Mouse (Mus musculus) embryonic facial prominence, embryonic 12.5 days (tissue): ENCODE results near the gene Zbtb20. TPM values are rescaled to one million over a fixed set of nuclear protein-coding genes. Genes with fewer than 3 reads are reported as not detected.
"Not testable (repeated sequence)": the region's sequence is repeated elsewhere in the genome, so short reads cannot be mapped to it uniquely, and the experiment has no call there.

Source experiments
- ATAC-seq: fragments of 200-750 bp; cut with Nextera tagmentation; 2 replicates; pipeline ENCODE4 v1.8.0; 2017; ENCODE audit not compliant: insufficient number of reproducible peaks, insufficient read depth, low FRiP score, low TSS enrichment
- H3K27ac ChIP-seq: fragments of 300-500 bp; sonication (generic); 2 replicates; pipeline ENCODE4 v1.5.1; 2016; ENCODE audit warnings: mild to moderate bottlenecking
- H3K27me3 ChIP-seq: fragments of 300-500 bp; sonication (generic); 2 replicates; pipeline ENCODE4 v1.6.1; 2016; ENCODE audit warnings: mild to moderate bottlenecking, moderate library complexity
- H3K36me3 ChIP-seq: fragments of 300-500 bp; sonication (generic); 2 replicates; pipeline ENCODE4 v1.6.1; 2016; ENCODE audit warnings: mild to moderate bottlenecking
- H3K4me1 ChIP-seq: fragments of 300-500 bp; sonication (generic); 2 replicates; pipeline ENCODE4 v1.6.1; 2016
- H3K4me2 ChIP-seq: fragments of 300-500 bp; sonication (generic); replicated peaks from 2 replicates; pipeline ENCODE4 v1.6.1; 2016; ENCODE audit warnings: mild to moderate bottlenecking, moderate library complexity
- H3K4me3 ChIP-seq: fragments of 300-500 bp; sonication (generic); 2 replicates; pipeline ENCODE4 v1.5.1; 2016; ENCODE audit warnings: mild to moderate bottlenecking
- H3K9ac ChIP-seq: fragments of 300-500 bp; sonication (generic); 2 replicates; pipeline ENCODE4 v1.6.1; 2016; ENCODE audit warnings: mild to moderate bottlenecking, moderate library complexity
- H3K9me3 ChIP-seq: fragments of 300-500 bp; sonication (generic); 2 replicates; pipeline ENCODE4 v1.6.1; 2016; ENCODE audit warnings: mild to moderate bottlenecking, moderate library complexity
- WGBS: fragments of 180-500 bp; shearing (Covaris S2); methylation state at CpG from one replicate; pipeline ENCODE4 v1.1.7; 2016; 5-methylcytosine and 5-hydroxymethylcytosine counted together
- polyA plus RNA-seq: library from polyadenylated mRNA; unstranded; fragments of >200 nt; fragmentation: Nextera tagmentation; extraction: Ambion mirVana; gene quantifications from 2 replicates; pipeline ENCODE4 v1.2.1, GENCODE M21; 2016

The Zbtb20 gene
- polyA plus RNA-seq, 1 experiment from 2014 or later = 25.8 TPM

GRCm38 (mm10) chr16:42910716-42911115 is 35.0 kb downstream of the Zbtb20 start:
- no peak overlapping the region for H3K4me3 ChIP-seq
- no peaks in the 10 kb centered on the region for H3K9me3 ChIP-seq
- peaks cover 8% of the 10 kb centered on the region for H3K4me1 ChIP-seq
- H3K36me3 ChIP-seq = no peaks in the 10 kb centered on the region
- no peak overlapping the region for H3K4me2 ChIP-seq
- no peaks in the 10 kb centered on the region for H3K27me3 ChIP-seq
- no peak overlapping the region for H3K9ac ChIP-seq
- 60% methylated on average over 3 of the region's 3 CpGs for WGBS
- ATAC-seq = no peak
- H3K27ac ChIP-seq = no peak overlapping the region

DNA sequence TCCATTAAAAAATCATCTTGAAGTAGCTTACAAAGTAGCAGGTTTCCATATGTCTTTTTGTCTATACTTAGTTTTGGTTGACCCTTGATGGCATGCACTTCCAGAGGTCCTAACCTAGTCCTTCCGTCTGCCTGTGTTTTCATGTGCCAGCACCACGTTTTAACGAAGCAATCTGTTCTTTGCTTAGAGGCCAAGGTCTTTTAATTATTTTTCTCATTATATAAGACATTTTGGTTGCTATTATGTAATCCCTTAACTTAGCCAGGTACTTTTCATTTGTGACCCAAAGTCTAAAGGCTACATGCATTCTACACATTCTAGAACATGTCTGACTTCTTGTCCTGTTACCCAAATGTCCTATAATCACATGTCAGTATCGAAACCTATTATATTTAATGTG is 35.6 kb downstream of the Zbtb20 start:
- H3K4me2 ChIP-seq = no peak overlapping the region
- H3K9ac ChIP-seq = no peak overlapping the region
- 78% methylated on average over 4 of the region's 4 CpGs for WGBS
- no peak overlapping the region for H3K27ac ChIP-seq
- peaks cover 8% of the 10 kb centered on the region for H3K4me1 ChIP-seq
- no peaks in the 10 kb centered on the region for H3K36me3 ChIP-seq
- H3K9me3 ChIP-seq = no peaks in the 10 kb centered on the region
- no peak overlapping the region for H3K4me3 ChIP-seq
- H3K27me3 ChIP-seq = no peaks in the 10 kb centered on the region
- no peak for ATAC-seq

- Histone ChIP-seq H3K27me3 (no peaks in the 10 kb centered on the region), H3K9ac (no peak overlapping the region), H3K27ac (no peak overlapping the region), H3K4me1 (peaks cover 8% of the 10 kb centered on the region), H3K4me2 (no peak overlapping the region), H3K4me3 (no peak overlapping the region), H3K9me3 (no peaks in the 10 kb centered on the region), H3K36me3 (no peaks in the 10 kb centered on the region)
- WGBS = 72% methylated on average over 5 of the region's 5 CpGs
- ATAC-seq = no peak
Measured at GRCm38 (mm10) chr16:42911815-42912214, 36.1 kb downstream of the Zbtb20 start.

- H3K27me3 ChIP-seq = no peaks in the 10 kb centered on the region
- no peak overlapping the region for H3K4me2 ChIP-seq
- H3K9ac ChIP-seq = no peak overlapping the region
- no peak overlapping the region for H3K27ac ChIP-seq
- H3K36me3 ChIP-seq = no peaks in the 10 kb centered on the region
- peaks cover 8% of the 10 kb centered on the region for H3K4me1 ChIP-seq
- H3K4me3 ChIP-seq = no peak overlapping the region
- WGBS = 76% methylated on average over 8 of the region's 8 CpGs
- ATAC-seq = no peak
- no peaks in the 10 kb centered on the region for H3K9me3 ChIP-seq
Measured at GRCm38 (mm10) chr16:42913291-42913690, 37.6 kb downstream of the Zbtb20 start.

DNA sequence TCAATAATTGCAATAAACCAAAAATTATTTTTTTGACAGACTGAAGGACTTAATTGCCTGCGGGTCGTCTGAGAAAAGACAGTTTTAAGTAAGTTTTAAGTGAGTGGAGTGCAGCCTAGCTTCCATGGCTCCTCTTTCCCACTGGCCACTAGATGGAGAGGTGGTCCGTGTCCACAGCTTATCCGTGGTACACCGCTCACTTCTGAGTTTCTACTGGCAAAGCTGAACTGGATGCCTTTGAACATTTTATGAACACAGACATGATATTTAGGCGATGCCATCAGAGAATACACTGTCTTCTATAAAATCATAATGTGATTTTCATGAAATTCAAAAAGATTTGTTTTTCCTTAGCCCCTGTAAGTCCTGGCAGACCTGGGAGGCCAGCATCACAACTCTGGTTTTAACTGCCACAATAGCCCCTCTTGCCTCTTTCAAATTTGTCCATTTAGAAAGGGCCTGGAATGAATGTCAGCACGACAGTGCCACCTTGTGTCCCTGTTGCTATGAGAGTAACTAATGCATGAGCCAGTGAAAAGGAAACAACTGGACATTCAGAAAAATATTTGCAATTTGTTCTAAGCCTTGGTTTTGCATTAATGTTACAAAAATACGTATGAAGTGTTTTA is 38.9 kb downstream of the Zbtb20 start:
- ATAC-seq = no peak
- H3K27ac ChIP-seq = no peak overlapping the region
- H3K36me3 ChIP-seq = no peaks in the 10 kb centered on the region

GRCm38 (mm10) chr16:42919992-42920760 is 44.5 kb downstream of the Zbtb20 start:
- ATAC-seq = no peak
- 90% methylated on average over 5 of the region's 5 CpGs for WGBS
- H3K36me3 ChIP-seq = no peaks in the 10 kb centered on the region
- no peak overlapping the region for H3K4me3 ChIP-seq
- H3K27ac ChIP-seq = no peak overlapping the region
- H3K4me1 ChIP-seq = peaks cover 4% of the 10 kb centered on the region; the same call in 1 of the 2 replicates
- no peaks in the 10 kb centered on the region for H3K9me3 ChIP-seq
- H3K27me3 ChIP-seq = no peaks in the 10 kb centered on the region
- no peak overlapping the region for H3K4me2 ChIP-seq
- H3K9ac ChIP-seq = no peak overlapping the region

More for the DNA sequence above, 38.9 kb downstream of the Zbtb20 start:
- 47% methylated on average over 8 of the region's 8 CpGs for whole genome bisulfite sequencing
- Histone ChIP-seq H3K4me2 (no peak overlapping the region), H3K9me3 (no peaks in the 10 kb centered on the region), H3K4me1 (peaks cover 8% of the 10 kb centered on the region), H3K9ac (no peak overlapping the region), H3K27me3 (no peaks in the 10 kb centered on the region), H3K4me3 (no peak overlapping the region)

GRCm38 (mm10) chr16:42921436-42921835 is 45.8 kb downstream of the Zbtb20 start:
- H3K4me3 ChIP-seq = no peak overlapping the region
- 50% methylated on average over 4 of the region's 4 CpGs for WGBS
- no peak overlapping the region for H3K27ac ChIP-seq
- H3K27me3 ChIP-seq = no peaks in the 10 kb centered on the region
- no peak overlapping the region for H3K9ac ChIP-seq
- no peak overlapping the region for H3K4me2 ChIP-seq
- no peaks in the 10 kb centered on the region for H3K9me3 ChIP-seq
- no peaks in the 10 kb centered on the region for H3K36me3 ChIP-seq
- ATAC-seq = no peak
- peaks cover 4% of the 10 kb centered on the region; the same call in 1 of the 2 replicates for H3K4me1 ChIP-seq

- WGBS = 85% methylated on average over 2 of the region's 2 CpGs
- H3K4me3 ChIP-seq = no peak overlapping the region
- no peaks in the 10 kb centered on the region for H3K9me3 ChIP-seq
Measured at GRCm38 (mm10) chr16:42938211-42938610, 62.5 kb downstream of the Zbtb20 start.

DNA sequence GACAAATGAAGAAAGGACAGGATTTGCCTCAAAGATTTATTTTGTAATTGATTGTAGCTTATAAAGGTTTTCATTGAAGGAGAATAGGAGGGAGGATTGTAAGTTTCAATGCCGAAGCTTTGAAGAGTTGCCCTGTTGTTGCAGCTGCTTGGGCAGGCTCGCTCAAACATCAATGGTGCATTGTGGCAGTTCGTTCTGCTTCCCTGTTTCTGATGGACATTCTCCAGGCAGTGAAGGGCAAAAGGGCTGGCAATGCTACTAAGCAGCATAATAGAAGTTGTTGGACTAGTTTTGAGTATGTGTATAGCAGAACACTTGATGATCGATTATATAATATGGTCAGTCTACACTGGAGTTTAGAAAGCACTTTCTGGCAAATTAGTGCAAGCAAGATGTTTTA is 71.3 kb downstream of the Zbtb20 start:
- ATAC-seq = no peak
- no peak overlapping the region for H3K4me3 ChIP-seq
- 29% methylated on average over 4 of the region's 4 CpGs for WGBS
- no peaks in the 10 kb centered on the region for H3K36me3 ChIP-seq
- H3K4me2 ChIP-seq = no peak overlapping the region
- no peaks in the 10 kb centered on the region for H3K4me1 ChIP-seq
- no peaks in the 10 kb centered on the region for H3K27me3 ChIP-seq
- no peak overlapping the region for H3K9ac ChIP-seq
- H3K9me3 ChIP-seq = no peaks in the 10 kb centered on the region
- H3K27ac ChIP-seq = no peak overlapping the region

More at GRCm38 (mm10) chr16:42938211-42938610, 62.5 kb downstream of the Zbtb20 start:
- Histone ChIP-seq H3K9ac (no peak overlapping the region), H3K36me3 (no peaks in the 10 kb centered on the region), H3K27ac (no peak overlapping the region), H3K4me1 (no peaks in the 10 kb centered on the region), H3K4me2 (no peak overlapping the region), H3K27me3 (no peaks in the 10 kb centered on the region)
- ATAC-seq = no peak

DNA sequence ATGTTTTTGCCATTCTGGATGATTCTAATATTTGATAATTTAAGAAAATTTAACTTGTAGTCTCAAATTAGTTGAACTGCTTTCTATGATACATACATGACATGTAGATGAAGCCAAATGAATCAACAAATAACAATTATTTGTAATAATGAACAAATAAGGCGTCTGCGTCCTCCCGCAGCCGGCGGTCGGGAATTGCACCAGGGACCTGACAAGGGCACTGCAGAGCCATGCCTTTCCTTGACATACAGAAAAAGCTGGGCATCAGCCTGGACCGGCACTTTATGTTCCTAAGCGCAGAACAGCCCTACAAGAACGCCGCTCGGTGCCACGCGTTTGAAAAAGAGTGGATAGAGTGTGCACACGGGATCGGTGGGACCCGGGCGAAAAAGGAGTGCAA is 79.7 kb downstream of the Zbtb20 start:
- 94% methylated on average over 17 of the region's 17 CpGs for WGBS
- not testable (repeated sequence) for H3K4me1 ChIP-seq, H3K27me3 ChIP-seq, ATAC-seq, H3K27ac ChIP-seq, H3K9me3 ChIP-seq, H3K9ac ChIP-seq, H3K36me3 ChIP-seq, H3K4me3 ChIP-seq, H3K4me2 ChIP-seq

DNA sequence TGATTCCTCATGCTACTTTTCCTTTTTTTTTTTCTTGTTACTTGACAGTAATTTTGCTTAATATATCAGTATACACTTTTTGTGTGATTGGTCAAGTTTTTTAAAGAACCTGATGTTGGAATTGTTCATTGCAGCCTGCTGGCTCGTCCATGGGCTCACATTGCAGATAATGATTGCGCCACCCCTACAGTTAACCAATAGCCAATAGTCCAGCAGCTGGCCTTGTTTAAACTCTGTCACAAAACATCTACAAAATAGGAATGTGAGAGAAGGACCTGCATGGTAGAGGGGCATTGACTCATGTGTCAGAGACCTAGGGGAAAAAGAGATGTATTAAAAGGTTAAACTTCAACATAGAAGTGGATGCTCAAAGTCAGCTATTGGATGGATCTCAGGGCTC is 97.2 kb downstream of the Zbtb20 start:
- no peak overlapping the region for H3K9ac ChIP-seq
- no peaks in the 10 kb centered on the region for H3K9me3 ChIP-seq
- WGBS = 87% methylated on average over 2 of the region's 2 CpGs
- H3K36me3 ChIP-seq = no peaks in the 10 kb centered on the region
- H3K27ac ChIP-seq = no peak overlapping the region
- H3K27me3 ChIP-seq = no peaks in the 10 kb centered on the region
- no peak for ATAC-seq
- H3K4me1 ChIP-seq = no peaks in the 10 kb centered on the region
- H3K4me3 ChIP-seq = no peak overlapping the region
- H3K4me2 ChIP-seq = no peak overlapping the region

DNA sequence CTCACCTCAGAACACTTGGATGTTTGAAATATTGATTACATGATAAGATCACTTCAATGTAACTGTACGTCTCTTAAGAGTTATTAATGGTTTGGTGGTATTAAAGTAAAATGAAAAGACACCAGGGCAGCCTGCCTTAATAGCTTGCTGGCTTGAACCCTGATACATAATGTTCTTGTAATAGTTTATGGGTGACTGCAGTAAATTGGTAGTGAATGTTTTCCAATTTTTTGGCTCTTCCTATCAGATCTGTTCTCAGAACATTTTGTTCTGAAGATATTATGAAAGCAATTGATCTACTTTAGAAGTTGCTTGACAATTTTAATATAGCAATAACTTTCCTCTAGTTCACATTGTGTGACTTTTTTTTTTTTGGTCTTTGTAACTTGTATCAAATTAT is 123.2 kb downstream of the Zbtb20 start:
- no peak for ATAC-seq
- H3K4me3 ChIP-seq = no peak overlapping the region
- H3K4me1 ChIP-seq = no peaks in the 10 kb centered on the region
- no peak overlapping the region for H3K9ac ChIP-seq
- no peaks in the 10 kb centered on the region for H3K36me3 ChIP-seq
- no peak overlapping the region for H3K4me2 ChIP-seq
- WGBS = 75% methylated on average over 1 of the region's 1 CpGs
- no peaks in the 10 kb centered on the region for H3K9me3 ChIP-seq
- H3K27ac ChIP-seq = no peak overlapping the region
- no peaks in the 10 kb centered on the region for H3K27me3 ChIP-seq
